Mouse (Mus musculus): ENCODE data around the gene Igsf21. TPM values are rescaled to one million over a fixed set of nuclear protein-coding genes. Genes with fewer than 3 reads are reported as not detected.

Igsf21 gene
- polyA plus RNA-seq, 1 experiment from 2014 or later: not detected

- Histone ChIP-seq H3K4me3 (ENCODE audit: low read depth, low read length) (no peak overlapping the region), H3K27ac (ENCODE audit: low read depth) (no peak overlapping the region), H3K36me3 (replicated peaks; ENCODE audit: insufficient read depth, low read length) (no peaks in the 10 kb centered on the region), H3K27me3 (ENCODE audit: insufficient read depth, low read length) (no peaks in the 10 kb centered on the region), H3K9me3 (ENCODE audit: low read length) (no peaks in the 10 kb centered on the region), H3K4me2 (ENCODE audit: low read depth, low read length) (no peak overlapping the region), H3K9ac (replicated peaks) (no peak overlapping the region), H3K4me1 (ENCODE audit: insufficient read depth) (no peaks in the 10 kb centered on the region)
- WGBS (ENCODE audit: insufficient replicate concordance): 75% methylated on average over 9 of the region's 9 CpGs
- no peak for TF ChIP-seq CTCF (IDR thresholded peaks at IDR 0.05; ENCODE audit: low read depth)
- TF ChIP-seq EP300 (IDR thresholded peaks at IDR 0.05; ENCODE audit: low read depth): no peak
- ATAC-seq (no peak), DNase-seq (no peak)
These were observed 57.0 kb downstream of the Igsf21 start for GRCm38 (mm10) chr4:140189601-140190000.

DNA sequence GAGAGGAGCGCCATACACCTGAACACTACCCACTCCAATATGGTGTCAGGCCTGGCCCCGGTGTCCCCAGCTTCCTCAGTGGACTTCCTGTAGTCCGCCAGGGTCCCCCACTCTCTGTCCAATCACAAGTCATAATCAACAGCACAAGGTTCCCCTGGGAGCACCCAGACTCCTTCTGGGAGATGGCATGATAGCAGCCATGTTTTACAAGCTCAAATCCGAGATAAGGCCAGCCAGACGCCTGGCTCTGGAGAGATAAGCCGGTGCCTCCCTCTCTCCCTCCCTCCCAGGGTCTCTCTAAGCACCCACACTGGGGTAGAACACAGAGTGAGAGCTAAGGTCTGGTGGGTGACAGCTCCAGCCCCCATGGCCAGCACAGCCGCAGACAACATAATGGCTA lies 58.0 kb downstream of the Igsf21 start:
- Histone ChIP-seq H3K27me3 (ENCODE audit: insufficient read depth, low read length) (no peaks in the 10 kb centered on the region), H3K4me1 (ENCODE audit: insufficient read depth) (no peaks in the 10 kb centered on the region), H3K9me3 (ENCODE audit: low read length) (no peaks in the 10 kb centered on the region), H3K9ac (replicated peaks) (no peak overlapping the region), H3K4me2 (ENCODE audit: low read depth, low read length) (no peak overlapping the region), H3K4me3 (ENCODE audit: low read depth, low read length) (no peak overlapping the region), H3K27ac (ENCODE audit: low read depth) (no peak overlapping the region), H3K36me3 (replicated peaks; ENCODE audit: insufficient read depth, low read length) (no peaks in the 10 kb centered on the region)
- ATAC-seq (no peak), DNase-seq (no peak)
- no peak for TF ChIP-seq EP300 (IDR thresholded peaks at IDR 0.05; ENCODE audit: low read depth)
- no peak for TF ChIP-seq CTCF (IDR thresholded peaks at IDR 0.05; ENCODE audit: low read depth)
- 44% methylated on average over 7 of the region's 7 CpGs for WGBS (ENCODE audit: insufficient replicate concordance)

GRCm38 (mm10) chr4:140187404-140188145 lies 59.0 kb downstream of the Igsf21 start:
- no peak overlapping the region for H3K27ac ChIP-seq (ENCODE audit: low read depth)
- H3K27me3 ChIP-seq (ENCODE audit: insufficient read depth, low read length): no peaks in the 10 kb centered on the region
- TF ChIP-seq CTCF (IDR thresholded peaks at IDR 0.05; ENCODE audit: low read depth) (no peak), EP300 (IDR thresholded peaks at IDR 0.05; ENCODE audit: low read depth) (no peak)
- no peak for ATAC-seq
- H3K9me3 ChIP-seq (ENCODE audit: low read length): no peaks in the 10 kb centered on the region
- H3K4me3 ChIP-seq (ENCODE audit: low read depth, low read length): no peak overlapping the region
- H3K36me3 ChIP-seq (replicated peaks; ENCODE audit: insufficient read depth, low read length): no peaks in the 10 kb centered on the region
- no peaks in the 10 kb centered on the region for H3K4me1 ChIP-seq (ENCODE audit: insufficient read depth)
- 75% methylated on average over 8 of the region's 8 CpGs for WGBS (ENCODE audit: insufficient replicate concordance)
- DNase-seq: no peak
- H3K9ac ChIP-seq (replicated peaks): no peak overlapping the region
- no peak overlapping the region for H3K4me2 ChIP-seq (ENCODE audit: low read depth, low read length)

- no peak for DNase-seq
- peaks cover 3% of the 10 kb centered on the region; the same call in 1 of the 2 replicates for H3K27me3 ChIP-seq (ENCODE audit: insufficient read depth, low read length)
- H3K4me3 ChIP-seq (ENCODE audit: low read depth, low read length): no peak overlapping the region
- H3K27ac ChIP-seq (ENCODE audit: low read depth): no peak overlapping the region
- H3K9ac ChIP-seq (replicated peaks): no peak overlapping the region
- WGBS (ENCODE audit: insufficient replicate concordance): 60% methylated on average over 6 of the region's 6 CpGs
- no peaks in the 10 kb centered on the region for H3K9me3 ChIP-seq (ENCODE audit: low read length)
- H3K4me1 ChIP-seq (ENCODE audit: insufficient read depth): no peaks in the 10 kb centered on the region
- ATAC-seq: no peak
- H3K36me3 ChIP-seq (replicated peaks; ENCODE audit: insufficient read depth, low read length): no peaks in the 10 kb centered on the region
- no peak for TF ChIP-seq EP300 (IDR thresholded peaks at IDR 0.05; ENCODE audit: low read depth)
- TF ChIP-seq CTCF (IDR thresholded peaks at IDR 0.05; ENCODE audit: low read depth): peak; percentile 18; the same call in 1 of the 2 replicates
- no peak overlapping the region for H3K4me2 ChIP-seq (ENCODE audit: low read depth, low read length)
These were observed 67.0 kb downstream of the Igsf21 start for GRCm38 (mm10) chr4:140179576-140179975.

- 82% methylated on average over 6 of the region's 6 CpGs for WGBS (ENCODE audit: insufficient replicate concordance)
- no peak for ATAC-seq
- no peak overlapping the region for H3K27ac ChIP-seq (ENCODE audit: low read depth)
These were observed 69.5 kb downstream of the Igsf21 start for GRCm38 (mm10) chr4:140177055-140177454.

DNA sequence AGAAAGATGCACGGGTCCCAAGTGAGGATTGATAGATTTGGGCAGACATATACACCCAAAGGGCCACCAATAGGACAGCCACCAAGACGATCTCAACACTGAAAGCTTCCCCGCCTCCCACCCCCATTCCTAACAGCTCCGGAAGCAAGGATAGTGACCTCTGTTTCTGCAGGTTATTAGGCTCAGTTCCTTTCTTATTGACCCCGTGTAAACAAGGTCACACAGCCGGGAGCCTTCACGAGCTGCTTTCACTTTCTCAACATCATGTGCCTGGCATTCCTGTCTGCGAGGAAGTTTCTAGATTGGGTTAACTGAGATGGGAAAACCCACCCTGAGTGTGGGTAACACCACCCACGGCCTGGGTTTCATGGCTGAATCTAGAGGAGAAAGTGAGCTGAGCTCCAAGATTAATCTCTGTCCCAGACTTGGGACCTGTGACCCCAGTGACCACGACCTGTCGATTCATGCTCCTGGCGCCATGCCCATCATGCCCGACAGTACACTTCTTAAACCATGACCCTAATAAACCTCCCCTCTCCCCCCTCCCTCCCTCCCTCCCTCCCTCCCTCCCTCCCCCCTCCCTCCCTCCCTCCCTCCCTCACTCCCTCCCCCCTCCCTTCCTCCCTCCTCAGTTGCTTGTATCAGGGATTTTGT lies 72.7 kb downstream of the Igsf21 start:
- H3K4me2 ChIP-seq (ENCODE audit: low read depth, low read length): peak overlapping the region; percentile 7; the same call in 1 of the 2 replicates
- H3K27me3 ChIP-seq (ENCODE audit: insufficient read depth, low read length): no peaks in the 10 kb centered on the region
- H3K4me1 ChIP-seq (ENCODE audit: insufficient read depth): no peaks in the 10 kb centered on the region
- TF ChIP-seq CTCF (IDR thresholded peaks at IDR 0.05; ENCODE audit: low read depth): no peak
- TF ChIP-seq EP300 (IDR thresholded peaks at IDR 0.05; ENCODE audit: low read depth): no peak
- H3K27ac ChIP-seq (ENCODE audit: low read depth): no peak overlapping the region
- H3K36me3 ChIP-seq (replicated peaks; ENCODE audit: insufficient read depth, low read length): no peaks in the 10 kb centered on the region
- H3K4me3 ChIP-seq (ENCODE audit: low read depth, low read length): no peak overlapping the region
- no peaks in the 10 kb centered on the region for H3K9me3 ChIP-seq (ENCODE audit: low read length)
- no peak overlapping the region for H3K9ac ChIP-seq (replicated peaks)
- DNase-seq (peak; percentile 50), ATAC-seq (peak; percentile 64)
- 34% methylated on average over 13 of the region's 13 CpGs for whole genome bisulfite sequencing (ENCODE audit: insufficient replicate concordance)

More at GRCm38 (mm10) chr4:140177055-140177454, 69.5 kb downstream of the Igsf21 start:
- Histone ChIP-seq H3K27me3 (ENCODE audit: insufficient read depth, low read length) (peaks cover 3% of the 10 kb centered on the region; the same call in 1 of the 2 replicates), H3K4me3 (ENCODE audit: low read depth, low read length) (no peak overlapping the region), H3K9me3 (ENCODE audit: low read length) (no peaks in the 10 kb centered on the region), H3K4me1 (ENCODE audit: insufficient read depth) (no peaks in the 10 kb centered on the region), H3K4me2 (ENCODE audit: low read depth, low read length) (no peak overlapping the region), H3K36me3 (replicated peaks; ENCODE audit: insufficient read depth, low read length) (no peaks in the 10 kb centered on the region), H3K9ac (replicated peaks) (no peak overlapping the region)
- no peak for TF ChIP-seq EP300 (IDR thresholded peaks at IDR 0.05; ENCODE audit: low read depth)
- no peak for TF ChIP-seq CTCF (IDR thresholded peaks at IDR 0.05; ENCODE audit: low read depth)
- no peak for DNase-seq
